Mouse (Mus musculus): ENCODE measurements at regions not wholly inside any gene's neighbourhood (a gene's known extent, or its start where the extent isn't known, plus 50 kb on each side); places are given as distances from the start of the nearest gene placed in this dataset.

DNA sequence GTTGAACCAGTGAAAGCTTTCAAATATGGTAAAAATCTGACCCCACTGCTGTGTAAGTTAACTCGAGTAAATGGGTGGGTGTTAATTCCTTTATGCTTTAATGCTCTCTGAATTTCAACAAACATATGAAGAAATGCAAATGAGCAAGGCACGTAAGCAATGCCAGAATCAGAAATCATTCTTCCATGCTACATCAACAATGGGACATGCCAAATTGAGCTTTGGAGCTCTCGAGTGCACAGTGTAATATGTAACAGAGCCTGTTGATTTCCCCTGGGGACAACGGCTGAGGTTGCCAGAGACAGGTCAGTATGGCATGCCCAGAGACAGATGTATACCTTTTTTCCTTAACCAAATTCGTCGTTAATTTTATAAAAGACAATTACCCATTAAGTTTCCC lies 162.4 kb upstream of the Supt20 start:
- Histone ChIP-seq H3K4me1 (ENCODE audit: control insufficient read depth, insufficient read depth, low read length) (peaks cover 3% of the 10 kb centered on the region; the same call in 1 of the 2 replicates), H3K27ac (ENCODE audit: insufficient read depth, low read length) (no peak overlapping the region; the same call in 1 of the 2 replicates), H3K4me3 (ENCODE audit: insufficient read depth, low read length) (no peak overlapping the region)
- TF ChIP-seq POLR2A (IDR thresholded peaks at IDR 0.05; ENCODE audit: low read depth, low read length) (no peak), CTCF (IDR thresholded peaks at IDR 0.05; ENCODE audit: borderline replicate concordance, insufficient read depth, low read length) (no peak)

DNA sequence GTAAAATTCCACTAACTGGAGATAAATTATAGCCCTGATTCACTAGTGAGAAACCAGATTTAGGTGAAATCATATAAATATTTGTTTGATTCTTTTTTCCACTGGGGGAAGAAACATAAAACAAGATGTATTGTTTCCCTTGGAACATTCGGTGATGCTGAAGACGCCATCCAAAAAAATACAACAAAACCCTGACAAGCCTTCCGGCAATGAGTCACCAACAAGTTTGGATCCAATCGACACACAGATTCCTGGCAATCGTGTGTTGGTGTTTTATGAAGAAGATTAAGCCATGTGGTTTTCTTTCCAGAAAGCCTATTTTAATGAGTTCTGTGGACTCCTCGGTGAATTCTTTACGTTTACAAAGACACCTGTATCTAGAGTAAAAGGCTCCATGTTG lies 157.2 kb upstream of the Supt20 start:
- H3K27ac ChIP-seq (ENCODE audit: insufficient read depth, low read length), result peak overlapping the region; percentile 83
- H3K4me3 ChIP-seq (ENCODE audit: insufficient read depth, low read length), result no peak overlapping the region

DNA sequence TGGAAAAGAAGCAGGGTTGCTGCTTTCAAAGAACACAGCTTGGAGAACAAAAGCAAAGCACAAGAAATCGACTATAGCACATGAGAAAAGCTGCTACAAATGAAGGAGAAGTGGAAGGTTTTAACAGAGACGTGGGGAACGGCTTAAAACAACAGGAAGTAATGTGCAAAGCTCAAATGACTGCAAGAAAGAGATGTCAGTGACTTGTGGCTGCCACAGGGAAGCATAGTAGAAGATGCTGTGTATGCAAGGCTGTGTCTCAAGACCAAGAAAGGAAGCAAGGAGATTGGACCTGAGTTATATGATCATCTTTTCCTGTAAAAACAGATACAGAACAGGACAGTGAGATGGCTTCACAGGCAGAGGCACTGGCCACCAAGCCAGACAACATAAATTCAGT lies 154.6 kb upstream of the Supt20 start:
- TF ChIP-seq CTCF (IDR thresholded peaks at IDR 0.05; ENCODE audit: borderline replicate concordance, insufficient read depth, low read length), result no peak
- TF ChIP-seq POLR2A (IDR thresholded peaks at IDR 0.05; ENCODE audit: low read depth, low read length), result no peak
- Histone ChIP-seq H3K4me1 (ENCODE audit: control insufficient read depth, insufficient read depth, low read length) (peaks cover 15% of the 10 kb centered on the region), H3K4me3 (ENCODE audit: insufficient read depth, low read length) (no peak overlapping the region), H3K27ac (ENCODE audit: insufficient read depth, low read length) (no peak overlapping the region)

More for the DNA sequence above, 157.2 kb upstream of the Supt20 start:
- no peak for TF ChIP-seq CTCF (IDR thresholded peaks at IDR 0.05; ENCODE audit: borderline replicate concordance, insufficient read depth, low read length)
- TF ChIP-seq POLR2A (IDR thresholded peaks at IDR 0.05; ENCODE audit: low read depth, low read length), result no peak
- peaks cover 12% of the 10 kb centered on the region for H3K4me1 ChIP-seq (ENCODE audit: control insufficient read depth, insufficient read depth, low read length)

- Histone ChIP-seq H3K4me1 (ENCODE audit: control insufficient read depth, insufficient read depth, low read length) (peaks cover 13% of the 10 kb centered on the region), H3K27ac (ENCODE audit: insufficient read depth, low read length) (peak overlapping the region; percentile 99), H3K4me3 (ENCODE audit: insufficient read depth, low read length) (no peak overlapping the region)
- 0 out of 2 replicates have a peak, but pooled peaks have one; percentile 12 for TF ChIP-seq POLR2A (IDR thresholded peaks at IDR 0.05; ENCODE audit: low read depth, low read length)
- no peak for TF ChIP-seq CTCF (IDR thresholded peaks at IDR 0.05; ENCODE audit: borderline replicate concordance, insufficient read depth, low read length)
Measured at GRCm38 (mm10) chr3:54540540-54541080, 152.0 kb upstream of the Supt20 start.

- Histone ChIP-seq H3K4me3 (ENCODE audit: insufficient read depth, low read length) (no peak overlapping the region), H3K27ac (ENCODE audit: insufficient read depth, low read length) (peak overlapping the region; percentile 99)
- TF ChIP-seq POLR2A (IDR thresholded peaks at IDR 0.05; ENCODE audit: low read depth, low read length), result no peak
- no peak for TF ChIP-seq CTCF (IDR thresholded peaks at IDR 0.05; ENCODE audit: borderline replicate concordance, insufficient read depth, low read length)
Measured at GRCm38 (mm10) chr3:54541389-54541788, 151.2 kb upstream of the Supt20 start.

GRCm38 (mm10) chr3:54545393-54545792 lies 147.2 kb upstream of the Supt20 start:
- Histone ChIP-seq H3K4me1 (ENCODE audit: control insufficient read depth, insufficient read depth, low read length) (peaks cover 4% of the 10 kb centered on the region), H3K27ac (ENCODE audit: insufficient read depth, low read length) (no peak overlapping the region)
- no peak for TF ChIP-seq POLR2A (IDR thresholded peaks at IDR 0.05; ENCODE audit: low read depth, low read length)
- no peak for TF ChIP-seq CTCF (IDR thresholded peaks at IDR 0.05; ENCODE audit: borderline replicate concordance, insufficient read depth, low read length)

More at GRCm38 (mm10) chr3:54541389-54541788, 151.2 kb upstream of the Supt20 start:
- H3K4me1 ChIP-seq (ENCODE audit: control insufficient read depth, insufficient read depth, low read length), result peaks cover 9% of the 10 kb centered on the region

DNA sequence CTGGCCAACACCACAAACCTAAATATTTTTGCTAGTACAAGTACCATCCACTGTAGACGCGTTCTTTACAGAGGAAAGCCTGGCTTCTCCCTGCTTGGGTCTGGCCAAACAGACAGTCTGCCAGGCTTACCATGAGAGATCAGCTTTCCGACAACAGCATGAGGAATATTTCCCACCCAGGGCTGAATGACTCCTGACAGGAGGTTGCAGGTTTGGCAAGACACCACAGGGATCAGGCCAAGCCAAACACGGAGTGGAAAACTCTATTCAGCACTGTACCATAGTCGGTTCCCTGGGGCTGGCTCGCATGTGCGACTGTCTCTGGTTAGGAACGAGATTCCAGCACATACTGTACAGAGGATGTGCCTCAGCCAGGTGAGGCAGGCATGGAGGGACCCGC lies 140.7 kb upstream of the Supt20 start:
- TF ChIP-seq CTCF (IDR thresholded peaks at IDR 0.05; ENCODE audit: borderline replicate concordance, insufficient read depth, low read length) (no peak), POLR2A (IDR thresholded peaks at IDR 0.05; ENCODE audit: low read depth, low read length) (no peak)
- Histone ChIP-seq H3K27ac (ENCODE audit: insufficient read depth, low read length) (peak overlapping the region; percentile 80), H3K4me3 (ENCODE audit: insufficient read depth, low read length) (no peak overlapping the region), H3K4me1 (ENCODE audit: control insufficient read depth, insufficient read depth, low read length) (0 out of 2 replicates have a peak, but pooled peaks cover 2% of the 10 kb centered on the region)

More at GRCm38 (mm10) chr3:54545393-54545792, 147.2 kb upstream of the Supt20 start:
- no peak overlapping the region for H3K4me3 ChIP-seq (ENCODE audit: insufficient read depth, low read length)

DNA sequence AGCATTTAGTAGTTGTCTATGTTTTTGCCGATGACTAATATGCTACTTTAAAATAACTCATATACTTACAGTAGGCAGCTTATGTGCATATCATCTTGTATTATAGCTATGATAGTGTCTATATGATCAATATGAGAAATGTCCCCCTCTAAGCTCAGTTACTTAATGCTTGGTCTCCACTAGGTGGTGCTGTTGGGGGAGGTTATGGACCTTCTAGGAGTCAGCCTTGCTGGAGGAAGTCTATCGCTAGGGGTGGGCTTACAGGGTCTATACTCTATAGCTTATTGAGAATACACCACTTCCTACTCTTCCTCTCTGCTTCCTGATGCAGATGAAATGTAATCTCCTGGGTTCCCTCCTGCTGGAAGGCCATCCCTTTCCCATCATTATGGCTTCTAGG lies 136.7 kb upstream of the Supt20 start:
- TF ChIP-seq CTCF (IDR thresholded peaks at IDR 0.05; ENCODE audit: borderline replicate concordance, insufficient read depth, low read length) (no peak), POLR2A (IDR thresholded peaks at IDR 0.05; ENCODE audit: low read depth, low read length) (no peak)
- no peak overlapping the region for H3K4me3 ChIP-seq (ENCODE audit: insufficient read depth, low read length)
- H3K27ac ChIP-seq (ENCODE audit: insufficient read depth, low read length), result 0 out of 2 replicates have a peak overlapping the region, but pooled peaks have one; percentile 43
- peaks cover 12% of the 10 kb centered on the region for H3K4me1 ChIP-seq (ENCODE audit: control insufficient read depth, insufficient read depth, low read length)

DNA sequence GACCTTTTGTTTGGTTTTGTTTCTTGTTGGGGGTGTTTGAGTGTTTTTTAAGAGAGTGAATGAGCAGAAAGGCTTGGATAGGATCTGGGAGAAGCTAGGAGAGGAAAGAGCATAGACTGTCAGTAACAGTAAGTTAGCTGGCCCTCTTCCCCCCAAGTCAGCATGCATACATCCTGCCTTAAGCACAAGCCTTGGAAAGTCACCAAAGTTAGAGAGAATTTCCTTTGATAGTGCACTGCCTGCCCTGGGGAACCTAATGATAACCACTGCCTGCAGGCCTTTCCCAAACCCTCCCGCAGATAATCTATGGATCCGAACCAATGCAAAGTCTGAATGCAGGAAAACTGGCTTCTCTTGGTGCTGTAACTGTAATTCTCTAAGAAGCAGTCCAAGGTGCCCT lies 133.6 kb upstream of the Supt20 start:
- no peak for TF ChIP-seq POLR2A (IDR thresholded peaks at IDR 0.05; ENCODE audit: low read depth, low read length)
- TF ChIP-seq CTCF (IDR thresholded peaks at IDR 0.05; ENCODE audit: borderline replicate concordance, insufficient read depth, low read length), result no peak
- no peak overlapping the region for H3K4me3 ChIP-seq (ENCODE audit: insufficient read depth, low read length)
- peak overlapping the region; percentile 98 for H3K27ac ChIP-seq (ENCODE audit: insufficient read depth, low read length)
- peaks cover 9% of the 10 kb centered on the region for H3K4me1 ChIP-seq (ENCODE audit: control insufficient read depth, insufficient read depth, low read length)

DNA sequence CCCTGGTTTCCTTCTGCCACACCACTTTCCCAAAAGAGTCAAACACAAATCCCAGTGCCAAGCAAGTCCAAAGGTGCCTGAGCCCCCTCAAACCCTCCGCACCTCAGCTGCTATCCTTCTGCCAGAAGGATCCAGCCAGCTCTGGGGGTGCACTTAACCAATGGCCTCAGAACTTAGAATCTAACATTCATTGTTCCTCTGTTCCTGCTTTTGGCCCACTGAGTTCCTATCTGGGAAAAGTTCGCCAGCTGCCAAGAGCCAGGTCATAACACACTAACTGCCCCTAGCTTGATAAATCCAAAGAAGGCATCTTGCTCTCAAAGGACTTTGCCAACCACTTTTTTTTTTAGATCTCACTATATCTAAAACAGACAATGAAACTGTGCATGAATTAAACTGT lies 133.1 kb upstream of the Supt20 start:
- TF ChIP-seq POLR2A (IDR thresholded peaks at IDR 0.05; ENCODE audit: low read depth, low read length), result no peak
- TF ChIP-seq CTCF (IDR thresholded peaks at IDR 0.05; ENCODE audit: borderline replicate concordance, insufficient read depth, low read length), result no peak
- H3K4me3 ChIP-seq (ENCODE audit: insufficient read depth, low read length), result no peak overlapping the region
- H3K4me1 ChIP-seq (ENCODE audit: control insufficient read depth, insufficient read depth, low read length), result peaks cover 9% of the 10 kb centered on the region
- H3K27ac ChIP-seq (ENCODE audit: insufficient read depth, low read length), result peak overlapping the region; percentile 98

Measured in embryonic fibroblast, embryonic 13.5 days (primary cell).